Mouse (Mus musculus): ENCODE data around the gene Selenof. TPM values are rescaled to one million over a fixed set of nuclear protein-coding genes. Genes with fewer than 3 reads are reported as not detected.
A peak's percentile ranks its signal among the peaks of the same experiment; 100 is the strongest.

Gene Selenof
- polyA plus RNA-seq, 1 experiment from 2014 or later: 756 TPM

- Histone ChIP-seq H3K9me3 (ENCODE audit: control insufficient read depth, low read length) (0 out of 2 replicates have a peak, but pooled peaks cover 4% of the 10 kb centered on the region), H3K9ac (ENCODE audit: low read length) (no peak overlapping the region), H3K4me1 (replicated peaks; ENCODE audit: control insufficient read depth, insufficient read depth, low read length) (peaks cover 10% of the 10 kb centered on the region), H3K4me2 (ENCODE audit: low read depth, low read length) (no peak overlapping the region), H3K36me3 (ENCODE audit: control insufficient read depth, insufficient read depth, low read length) (no peaks in the 10 kb centered on the region), H3K27me3 (ENCODE audit: control insufficient read depth, insufficient read depth, low read depth, low read length) (no peaks in the 10 kb centered on the region), H3K4me3 (ENCODE audit: low read length) (no peak overlapping the region), H3K27ac (ENCODE audit: low read length) (no peak overlapping the region)
- ATAC-seq (ENCODE audit: low read depth): no peak
- 76% methylated on average over 3 of the region's 3 CpGs for WGBS
Measured at GRCm38 (mm10) chr3:144639387-144639786, 69.3 kb downstream of the Selenof start.

GRCm38 (mm10) chr3:144640033-144640432, 69.9 kb downstream of the Selenof start:
- no peak for ATAC-seq (ENCODE audit: low read depth)
- H3K9ac ChIP-seq (ENCODE audit: low read length): no peak overlapping the region
- no peaks in the 10 kb centered on the region for H3K27me3 ChIP-seq (ENCODE audit: control insufficient read depth, insufficient read depth, low read depth, low read length)
- H3K9me3 ChIP-seq (ENCODE audit: control insufficient read depth, low read length): 0 out of 2 replicates have a peak, but pooled peaks cover 4% of the 10 kb centered on the region
- no peaks in the 10 kb centered on the region for H3K36me3 ChIP-seq (ENCODE audit: control insufficient read depth, insufficient read depth, low read length)
- no peak overlapping the region for H3K4me2 ChIP-seq (ENCODE audit: low read depth, low read length)
- H3K4me3 ChIP-seq (ENCODE audit: low read length): no peak overlapping the region
- H3K4me1 ChIP-seq (replicated peaks; ENCODE audit: control insufficient read depth, insufficient read depth, low read length): peaks cover 10% of the 10 kb centered on the region
- no peak overlapping the region for H3K27ac ChIP-seq (ENCODE audit: low read length)

- no peak for ATAC-seq (ENCODE audit: low read depth)
- Histone ChIP-seq H3K9me3 (ENCODE audit: control insufficient read depth, low read length) (0 out of 2 replicates have a peak, but pooled peaks cover 4% of the 10 kb centered on the region), H3K27me3 (ENCODE audit: control insufficient read depth, insufficient read depth, low read depth, low read length) (no peaks in the 10 kb centered on the region), H3K4me2 (ENCODE audit: low read depth, low read length) (no peak overlapping the region), H3K9ac (ENCODE audit: low read length) (no peak overlapping the region), H3K4me3 (ENCODE audit: low read length) (no peak overlapping the region), H3K4me1 (replicated peaks; ENCODE audit: control insufficient read depth, insufficient read depth, low read length) (peaks cover 10% of the 10 kb centered on the region), H3K36me3 (ENCODE audit: control insufficient read depth, insufficient read depth, low read length) (no peaks in the 10 kb centered on the region), H3K27ac (ENCODE audit: low read length) (no peak overlapping the region)
- WGBS: 74% methylated on average over 4 of the region's 4 CpGs
Measured at GRCm38 (mm10) chr3:144642141-144642540, 72.0 kb downstream of the Selenof start.

GRCm38 (mm10) chr3:144643301-144643871, 73.3 kb downstream of the Selenof start:
- Histone ChIP-seq H3K9ac (ENCODE audit: low read length) (no peak overlapping the region), H3K27ac (ENCODE audit: low read length) (peak overlapping the region; percentile 26; the same call in 1 of the 2 replicates), H3K9me3 (ENCODE audit: control insufficient read depth, low read length) (0 out of 2 replicates have a peak, but pooled peaks cover 4% of the 10 kb centered on the region), H3K4me1 (replicated peaks; ENCODE audit: control insufficient read depth, insufficient read depth, low read length) (peaks cover 10% of the 10 kb centered on the region), H3K4me2 (ENCODE audit: low read depth, low read length) (no peak overlapping the region), H3K36me3 (ENCODE audit: control insufficient read depth, insufficient read depth, low read length) (no peaks in the 10 kb centered on the region), H3K4me3 (ENCODE audit: low read length) (no peak overlapping the region), H3K27me3 (ENCODE audit: control insufficient read depth, insufficient read depth, low read depth, low read length) (no peaks in the 10 kb centered on the region)
- ATAC-seq (ENCODE audit: low read depth): peak; percentile 98
- 5% methylated on average over 2 of the region's 2 CpGs for WGBS

- no peak overlapping the region for H3K27ac ChIP-seq (ENCODE audit: low read length)
- 58% methylated on average over 5 of the region's 5 CpGs for WGBS
Measured at GRCm38 (mm10) chr3:144644202-144644601, 74.1 kb downstream of the Selenof start.

More at GRCm38 (mm10) chr3:144644202-144644601, 74.1 kb downstream of the Selenof start:
- Histone ChIP-seq H3K9ac (ENCODE audit: low read length) (no peak overlapping the region), H3K4me2 (ENCODE audit: low read depth, low read length) (no peak overlapping the region), H3K4me3 (ENCODE audit: low read length) (no peak overlapping the region), H3K36me3 (ENCODE audit: control insufficient read depth, insufficient read depth, low read length) (no peaks in the 10 kb centered on the region), H3K27me3 (ENCODE audit: control insufficient read depth, insufficient read depth, low read depth, low read length) (no peaks in the 10 kb centered on the region), H3K4me1 (replicated peaks; ENCODE audit: control insufficient read depth, insufficient read depth, low read length) (peaks cover 10% of the 10 kb centered on the region), H3K9me3 (ENCODE audit: control insufficient read depth, low read length) (0 out of 2 replicates have a peak, but pooled peaks cover 4% of the 10 kb centered on the region)
- no peak for ATAC-seq (ENCODE audit: low read depth)

Other genes with a start within 250 kb of the Selenof start
- 10.9 and 14.5 TPM in 2 replicates for gene Hs2st1, start 123 bp upstream of the Selenof start, polyA plus RNA-seq (2015; fragmentation: Nextera tagmentation; extraction: Ambion mirVana)
- gene Sh3glb1, start 150.0 kb downstream of the Selenof start, polyA plus RNA-seq (2015; fragmentation: Nextera tagmentation; extraction: Ambion mirVana): 106 and 119 TPM in 2 replicates
- 3.8 and 4.0 TPM in 2 replicates for gene Clca3a1, start 190.7 kb downstream of the Selenof start, polyA plus RNA-seq (2015; fragmentation: Nextera tagmentation; extraction: Ambion mirVana)
- gene Clca3a2, start 249.2 kb downstream of the Selenof start, polyA plus RNA-seq (2015; fragmentation: Nextera tagmentation; extraction: Ambion mirVana): 1.8 and 4.0 TPM in 2 replicates

Data from lung, embryonic 16.5 days (tissue).